13 mouse cellular contexts compared by ENCODE assay signal in the genomic region with DNA sequence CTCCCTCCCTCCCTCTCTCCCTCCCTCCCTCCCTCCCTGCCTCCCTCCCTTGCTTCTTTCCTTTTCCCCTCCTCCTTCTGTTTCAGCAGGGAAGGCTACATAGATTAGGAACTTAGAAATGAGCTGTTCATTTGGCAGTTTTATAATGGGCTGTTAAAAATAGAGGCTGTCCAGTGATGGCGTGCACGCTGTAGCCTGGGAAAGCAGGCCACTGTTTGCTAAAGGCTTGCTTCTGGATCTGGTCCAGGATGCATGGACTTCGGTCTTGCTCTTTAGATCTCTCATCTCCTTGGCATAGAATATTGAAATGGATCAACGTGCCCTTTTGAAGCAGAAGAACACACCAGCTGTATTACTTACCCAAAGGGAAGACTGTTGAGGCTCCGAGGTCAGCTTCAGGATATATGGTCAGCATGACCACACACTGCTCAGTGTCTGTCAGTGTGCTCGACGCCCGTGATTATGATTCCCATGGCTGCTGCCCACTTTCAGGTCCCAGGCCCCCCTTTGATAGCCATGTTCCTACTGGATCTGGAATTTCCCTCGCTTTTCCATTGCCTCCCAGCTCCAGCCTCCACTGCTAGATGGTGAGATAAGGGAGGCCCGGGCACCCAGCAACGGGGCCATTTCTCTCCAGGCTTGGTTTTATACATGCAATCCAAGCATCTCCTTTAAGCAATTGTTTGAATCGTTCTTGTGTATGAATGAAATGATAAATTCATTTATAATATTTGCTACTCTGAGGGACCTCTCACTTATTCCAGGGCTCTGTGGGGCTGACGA. TPM values are rescaled to one million over a fixed set of nuclear protein-coding genes. Genes with fewer than 3 reads are reported as not detected.
DNase-seq lines count a peak whose midpoint lies in the region; ATAC-seq and TF ChIP-seq lines count a peak whose summit lies in the region.
"Had no signal": no experiment of that assay in that cellular context is flagged by ENCODE, and none has a peak within 500 bp of the region (broad histone marks: within the 10 kb centered on the region; RNA-seq: fewer than 3 reads in every experiment).

No protein-coding gene starts in this region.

- DNase-seq in brain, adult 2 months (ENCODE audit: low read depth, low spot score), result peak; percentile 56
- DNase-seq in kidney, adult 9 months, result peak; percentile 82
- DNase-seq in lung, postnatal 10 days, result peak; percentile 70
- DNase-seq in thymus, adult 2 months, result no peak
- no peak for DNase-seq in layer of hippocampus, adult 8-10 months (ENCODE audit: low spot score in 2 of 2)
- DNase-seq: adrenal gland, postnatal 36 days; gastrocnemius, postnatal 36 days; right cerebral cortex, postnatal 25 days; thymus, postnatal 36 days had no signal

- 0 out of 2 replicates have a peak overlapping the region, but pooled peaks have one; percentile 6 for H3K4me2 ChIP-seq in heart, embryonic 12.5 days

- H3K9me3 ChIP-seq in heart, embryonic 12.5 days (replicated peaks), result no peaks in the 10 kb centered on the region
- H3K9me3 ChIP-seq: G1E had no signal

- H3K27me3 ChIP-seq in heart, embryonic 12.5 days (replicated peaks), result no peaks in the 10 kb centered on the region
- no peaks in the 10 kb centered on the region for H3K27me3 ChIP-seq in thymus, adult 2 months (ENCODE audit: control insufficient read depth, insufficient read depth, low read length)

- no peak overlapping the region for H3K9ac ChIP-seq in heart, embryonic 12.5 days

- H3K27ac ChIP-seq in heart, embryonic 12.5 days (ENCODE audit: poor library complexity, severe bottlenecking), result peak overlapping the region; percentile 63
- no peak overlapping the region for H3K27ac ChIP-seq in thymus, adult 2 months (ENCODE audit: control insufficient read depth, insufficient read depth, low read length)

- no peak for ATAC-seq in heart, embryonic 12.5 days (ENCODE audit: insufficient number of reproducible peaks, low FRiP score)
- no peak for ATAC-seq in activated CD4-positive, CD25-positive, alpha-beta regulatory T cell, adult 4 months

- TF ChIP-seq CTCF in thymus, adult 2 months (IDR thresholded peaks at IDR 0.05; ENCODE audit: borderline replicate concordance, control insufficient read depth, extremely low read depth, insufficient read depth, low read length, poor library complexity), result no peak

- H3K4me3 ChIP-seq in heart, embryonic 12.5 days, result no peak overlapping the region
- H3K4me3 ChIP-seq in thymus, adult 2 months (ENCODE audit: control insufficient read depth, insufficient read depth, low read length), result no peak overlapping the region
- H3K4me3 ChIP-seq: erythroblast, embryonic 14.5 days had no signal

- TF ChIP-seq POLR2A in thymus, adult 2 months (IDR thresholded peaks at IDR 0.05; ENCODE audit: control insufficient read depth, extremely low read depth, insufficient read depth, low read length, poor library complexity), result no peak

- WGBS in heart, embryonic 12.5 days, result 44% methylated on average over 13 of the region's 13 CpGs
- WGBS in thymus, adult 2 months, result 94% methylated on average over 13 of the region's 13 CpGs

- peaks cover 16% of the 10 kb centered on the region for H3K4me1 ChIP-seq in heart, embryonic 12.5 days (replicated peaks)
- no peaks in the 10 kb centered on the region for H3K4me1 ChIP-seq in thymus, adult 2 months (replicated peaks; ENCODE audit: control insufficient read depth, insufficient read depth, low read length)

- no peaks in the 10 kb centered on the region for H3K36me3 ChIP-seq in heart, embryonic 12.5 days
- no peaks in the 10 kb centered on the region for H3K36me3 ChIP-seq in thymus, adult 2 months (ENCODE audit: control insufficient read depth, insufficient read depth, low read length)
- H3K36me3 ChIP-seq: G1E had no signal

RNA-seq across cellular contexts. Expression of a gene that starts 12.1 kb away (rescaled TPM):
- 14.6 and 14.8 TPM in 2 replicates for polyA plus RNA-seq in heart, embryonic 12.5 days (2016; fragmentation: Nextera tagmentation; extraction: Ambion mirVana)
- polyA plus RNA-seq in thymus, adult 2 months (2012; rRNA removed), result 4.1 and 6.0 TPM in 2 replicates
- 100 to 1,000 TPM in 2 of 4 experiments, 10 to 100 TPM in 2; 84.7 to 105 (median 97.0) TPM for total RNA-seq in layer of hippocampus, adult 8-10 months (2022)
- polyA plus RNA-seq in activated CD4-positive, CD25-positive, alpha-beta regulatory T cell, adult 4 months (2017; shearing (Covaris generic)), result 10 to 100 TPM; 24.1 to 31.3 TPM

Comparison
In these comparisons a context has a peak if more than half of its experiments do, and no peak if none do; other contexts are left out.
1. DNase-seq: peak in brain, adult 2 months (single experiment), kidney, adult 9 months (single experiment) and lung, postnatal 10 days (single experiment); none in thymus, adult 2 months (single experiment) and layer of hippocampus, adult 8-10 months (0 of 2).